Mouse (Mus musculus) testis, adult 2 months (tissue): ENCODE data around the gene Fam50a. TPM values are rescaled to one million over a fixed set of nuclear protein-coding genes. Genes with fewer than 3 reads are reported as not detected.
A peak's percentile ranks its signal among the peaks of the same experiment; 100 is the strongest.
"Not testable (repeated sequence)": the region's sequence is repeated elsewhere in the genome, so short reads cannot be mapped to it uniquely, and the experiment has no call there.

ENCODE experiments used
- H3K27ac ChIP-seq: fragments of 200-500 bp; 2 replicates; pipeline ENCODE4 v1.5.1; 2012; ENCODE audit warnings: low read depth, low read length; ENCODE audit not compliant: control insufficient read depth, insufficient read depth
- H3K27me3 ChIP-seq: fragments of 200-500 bp; 2 replicates; pipeline ENCODE4 v1.6.1; 2012; ENCODE audit warnings: mild to moderate bottlenecking, low read length, moderate library complexity; ENCODE audit not compliant: control insufficient read depth, insufficient read depth
- H3K36me3 ChIP-seq: fragments of 200-500 bp; 2 replicates; pipeline ENCODE4 v1.6.1; 2012; ENCODE audit warnings: mild to moderate bottlenecking, low read length; ENCODE audit not compliant: control insufficient read depth, insufficient read depth
- H3K4me1 ChIP-seq: fragments of 200-500 bp; 2 replicates; pipeline ENCODE4 v1.6.1; 2012; ENCODE audit warnings: low read length; ENCODE audit not compliant: control insufficient read depth, insufficient read depth
- H3K4me3 ChIP-seq: fragments of 200-500 bp; 2 replicates; pipeline ENCODE4 v1.5.1; 2012; ENCODE audit warnings: low read depth, mild to moderate bottlenecking, low read length, moderate library complexity, mixed read lengths; ENCODE audit not compliant: control insufficient read depth
- CTCF ChIP-seq: fragments of 200-500 bp; IDR thresholded peaks from 2 replicates; pipeline ENCODE4 v1.5.1; 2012; ENCODE audit warnings: low read depth, mild to moderate bottlenecking, inconsistent platforms, low read length, moderate library complexity; ENCODE audit not compliant: control insufficient read depth, insufficient read depth, insufficient replicate concordance
- POLR2A ChIP-seq: fragments of 200-500 bp; IDR thresholded peaks from 2 replicates; pipeline ENCODE4 v1.6.1; 2012; ENCODE audit warnings: low read depth, mild to moderate bottlenecking, inconsistent platforms, low read length, moderate library complexity; ENCODE audit not compliant: control insufficient read depth
- polyA plus RNA-seq: library from polyadenylated mRNA; depleted of rRNA; stranded (reverse); fragments of >200 nt; gene quantifications from 2 replicates; pipeline ENCODE4 v1.2.3, GENCODE M21; 2012

Fam50a gene
- polyA plus RNA-seq, 1 experiment, result 1.9 TPM

GRCm38 (mm10) chrX:74299721-74300120, 13.1 kb upstream of the Fam50a start:
- Histone ChIP-seq H3K4me1 (no peaks in the 10 kb centered on the region; the same call in 1 of the 2 replicates), H3K27ac (no peak overlapping the region), H3K27me3 (no peaks in the 10 kb centered on the region), H3K4me3 (no peak overlapping the region), H3K36me3 (no peaks in the 10 kb centered on the region)
- TF ChIP-seq POLR2A, result no peak
- TF ChIP-seq CTCF, result no peak

- H3K4me1 ChIP-seq, result peaks cover 3% of the 10 kb centered on the region; the same call in 1 of the 2 replicates
- H3K36me3 ChIP-seq, result no peaks in the 10 kb centered on the region
- peak; percentile 51; the same call in 1 of the 2 replicates for TF ChIP-seq POLR2A
- no peak for TF ChIP-seq CTCF
- no peaks in the 10 kb centered on the region for H3K27me3 ChIP-seq
- H3K27ac ChIP-seq, result peak within 1 kb of the TSS; percentile 91
- H3K4me3 ChIP-seq, result peak within 1 kb of the TSS; percentile 92
Measured at GRCm38 (mm10) chrX:74304867-74305700, 7.7 kb upstream of the Fam50a start, which contains the start of gene Gdi1. Gene Gdi1, plus strand, starts transcription at chrX:74304998.

GRCm38 (mm10) chrX:74328725-74329161, 15.9 kb downstream of the Fam50a start, which contains the start of gene Plxna3:
Gene Plxna3, plus strand, starts transcription at chrX:74329066.
- peak within 1 kb of the TSS; percentile 67 for H3K4me3 ChIP-seq
- no peaks in the 10 kb centered on the region for H3K27me3 ChIP-seq
- TF ChIP-seq POLR2A, result no peak
- no peak for TF ChIP-seq CTCF
- no peak within 1 kb of the TSS; the same call in 1 of the 2 replicates for H3K27ac ChIP-seq
- H3K4me1 ChIP-seq, result peaks cover 3% of the 10 kb centered on the region; the same call in 1 of the 2 replicates
- no peaks in the 10 kb centered on the region for H3K36me3 ChIP-seq

GRCm38 (mm10) chrX:74329215-74329671, 16.4 kb downstream of the Fam50a start:
- no peaks in the 10 kb centered on the region for H3K36me3 ChIP-seq
- no peak overlapping the region; the same call in 1 of the 2 replicates for H3K27ac ChIP-seq
- H3K27me3 ChIP-seq, result no peaks in the 10 kb centered on the region
- TF ChIP-seq CTCF (no peak), POLR2A (no peak)
- H3K4me1 ChIP-seq, result peaks cover 3% of the 10 kb centered on the region; the same call in 1 of the 2 replicates
- peak overlapping the region; percentile 64 for H3K4me3 ChIP-seq

- Histone ChIP-seq H3K36me3 (no peaks in the 10 kb centered on the region), H3K27ac (no peak overlapping the region), H3K27me3 (no peaks in the 10 kb centered on the region), H3K4me3 (no peak overlapping the region), H3K4me1 (peaks cover 3% of the 10 kb centered on the region; the same call in 1 of the 2 replicates)
- TF ChIP-seq CTCF, result no peak
- TF ChIP-seq POLR2A, result no peak
Measured at GRCm38 (mm10) chrX:74330166-74330930, 17.5 kb downstream of the Fam50a start.

- no peak overlapping the region for H3K27ac ChIP-seq
- H3K36me3 ChIP-seq, result no peaks in the 10 kb centered on the region
- H3K27me3 ChIP-seq, result no peaks in the 10 kb centered on the region
- H3K4me1 ChIP-seq, result peaks cover 3% of the 10 kb centered on the region; the same call in 1 of the 2 replicates
- no peak for TF ChIP-seq CTCF
- TF ChIP-seq POLR2A, result no peak
- H3K4me3 ChIP-seq, result peak overlapping the region; percentile 79
Measured at GRCm38 (mm10) chrX:74352645-74353466, 40.0 kb downstream of the Fam50a start.

- no peaks in the 10 kb centered on the region for H3K27me3 ChIP-seq
- H3K4me1 ChIP-seq, result peaks cover 3% of the 10 kb centered on the region; the same call in 1 of the 2 replicates
- H3K4me3 ChIP-seq, result peak within 1 kb of the TSS; percentile 79
- H3K36me3 ChIP-seq, result no peaks in the 10 kb centered on the region
- no peak for TF ChIP-seq CTCF
- TF ChIP-seq POLR2A, result peak; percentile 52; the same call in 1 of the 2 replicates
- no peak within 1 kb of the TSS for H3K27ac ChIP-seq
Measured at GRCm38 (mm10) chrX:74353467-74353770, 40.6 kb downstream of the Fam50a start, which contains the start of gene Lage3. Gene Lage3, minus strand, starts transcription at chrX:74353618.

GRCm38 (mm10) chrX:74357069-74357468, 44.2 kb downstream of the Fam50a start:
- not testable (repeated sequence) for H3K4me1 ChIP-seq, H3K27ac ChIP-seq, H3K36me3 ChIP-seq, H3K4me3 ChIP-seq, H3K27me3 ChIP-seq
